Mouse (Mus musculus) lung, postnatal 0 days (tissue): ENCODE results near the gene Dcaf5. TPM values are rescaled to one million over a fixed set of nuclear protein-coding genes. Genes with fewer than 3 reads are reported as not detected.

Source experiments
- ATAC-seq: fragments of 200-750 bp; cut with Nextera tagmentation; 2 replicates; pipeline ENCODE4 v1.8.0; 2017; ENCODE audit warnings: moderate library complexity
- DNase-seq: peaks from one replicate; pipeline ENCODE4 v3.0.0-alpha.2; 2016; ENCODE audit warnings: low spot score
- H3K27ac ChIP-seq: fragments of 300-500 bp; sonication (generic); 2 replicates; pipeline ENCODE4 v1.5.1; 2014; ENCODE audit warnings: antibody characterized with exemption, mild to moderate bottlenecking, low read length, mixed read lengths
- H3K27me3 ChIP-seq: fragments of 300-500 bp; sonication (generic); replicated peaks from 2 replicates; pipeline ENCODE4 v1.6.1; 2014; ENCODE audit warnings: low read length, mixed read lengths; ENCODE audit not compliant: insufficient read depth
- H3K36me3 ChIP-seq: fragments of 300-500 bp; sonication (generic); 2 replicates; pipeline ENCODE4 v1.6.1; 2014; ENCODE audit warnings: low read length, mixed read lengths; ENCODE audit not compliant: insufficient read depth
- H3K4me1 ChIP-seq: fragments of 300-500 bp; sonication (generic); 2 replicates; pipeline ENCODE4 v1.6.1; 2014; ENCODE audit warnings: antibody characterized with exemption, low read depth, low read length, mixed read lengths; ENCODE audit not compliant: insufficient read depth
- H3K4me2 ChIP-seq: fragments of 300-500 bp; sonication (generic); replicated peaks from 2 replicates; pipeline ENCODE4 v1.6.1; 2014; ENCODE audit warnings: low read depth, mild to moderate bottlenecking, low read length, moderate library complexity, mixed read lengths
- H3K4me3 ChIP-seq: fragments of 300-500 bp; sonication (generic); 2 replicates; pipeline ENCODE4 v1.5.1; 2014; ENCODE audit warnings: low read depth, low read length
- H3K9ac ChIP-seq: fragments of 300-500 bp; sonication (generic); replicated peaks from 2 replicates; pipeline ENCODE4 v1.6.1; 2014; ENCODE audit warnings: low read depth, mild to moderate bottlenecking
- H3K9me3 ChIP-seq: fragments of 300-500 bp; sonication (generic); 2 replicates; pipeline ENCODE4 v1.6.1; 2016; ENCODE audit warnings: low read length, mixed read lengths
- CTCF ChIP-seq: IDR thresholded peaks from 2 replicates; pipeline ENCODE4 v1.5.1; 2016; ENCODE audit warnings: antibody characterized with exemption, mild to moderate bottlenecking
- EP300 ChIP-seq: IDR thresholded peaks from 2 replicates; pipeline ENCODE4 v1.6.1; 2016; ENCODE audit warnings: antibody characterized with exemption, mild to moderate bottlenecking, control low read depth
- WGBS: fragments of 180-500 bp; shearing (Covaris S2); extraction: QIAGEN DNeasy Blood & Tissue Kit; methylation state at CpG from one replicate; pipeline ENCODE4 v1.1.7; 2014; 5-methylcytosine and 5-hydroxymethylcytosine counted together
- polyA plus RNA-seq: library from polyadenylated mRNA; unstranded; fragments of >200 nt; fragmentation: Nextera tagmentation; extraction: Ambion mirVana; gene quantifications from 2 replicates; pipeline ENCODE4 v1.2.1, GENCODE M21; 2015

Gene Dcaf5
- polyA plus RNA-seq, 1 experiment from 2014 or later: 8.3 TPM

DNA sequence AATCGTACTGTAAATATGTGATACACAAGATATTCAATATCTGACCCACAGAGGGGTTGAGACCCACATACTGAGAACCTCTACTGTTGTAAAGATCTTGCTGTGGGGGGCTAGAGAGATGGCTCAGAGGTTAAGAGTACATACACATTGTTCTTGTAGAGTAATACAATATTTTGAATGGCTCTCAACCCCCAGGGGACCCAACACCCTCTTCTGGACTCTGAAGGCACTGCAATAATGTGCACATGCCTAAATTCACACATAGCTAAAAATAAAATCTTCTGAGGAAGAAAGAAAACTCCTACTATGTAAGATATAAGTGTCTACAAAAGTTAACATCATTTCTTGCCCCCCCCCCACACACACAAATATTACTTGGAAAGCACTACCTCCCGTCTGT is 4.6 kb upstream of the Dcaf5 start:
- Histone ChIP-seq H3K9me3 (no peaks in the 10 kb centered on the region), H3K9ac (no peak overlapping the region), H3K27me3 (no peaks in the 10 kb centered on the region), H3K36me3 (no peaks in the 10 kb centered on the region), H3K27ac (no peak overlapping the region), H3K4me2 (no peak overlapping the region), H3K4me3 (no peak overlapping the region), H3K4me1 (no peaks in the 10 kb centered on the region)
- DNase-seq (peak; percentile 36), ATAC-seq (no peak)
- 77% methylated on average over 2 of the region's 2 CpGs for WGBS
- peak; percentile 51 for TF ChIP-seq CTCF
- TF ChIP-seq EP300: no peak

DNA sequence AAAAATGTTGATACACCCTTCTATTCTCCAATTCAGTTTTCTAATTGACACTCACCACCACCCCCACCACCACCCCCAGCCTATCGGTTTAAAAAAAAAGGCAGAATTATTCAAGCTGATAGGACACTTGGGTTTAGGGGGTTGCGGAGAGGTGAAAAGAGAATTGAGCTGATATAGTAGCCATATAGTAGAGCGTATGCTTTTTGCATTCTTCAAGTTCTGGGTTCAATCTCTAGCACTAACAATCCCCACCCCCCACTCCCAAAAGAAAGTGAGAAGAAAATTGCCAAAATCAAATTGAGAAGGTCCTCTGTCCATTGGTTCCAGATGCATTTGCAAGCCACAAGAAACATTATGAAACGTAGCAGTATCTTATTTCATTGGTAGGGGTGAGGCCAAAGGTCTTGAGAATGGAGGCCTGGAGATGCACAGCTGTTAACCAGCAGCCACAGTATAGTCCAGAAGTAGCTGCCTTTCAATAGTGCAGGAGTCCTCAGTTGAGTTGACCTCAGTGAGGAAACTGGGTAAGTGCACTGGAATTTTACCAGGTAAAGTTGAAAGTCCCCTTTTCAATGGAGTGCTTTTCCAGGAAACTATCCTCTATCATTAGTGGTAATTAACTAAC is 762 bp upstream of the Dcaf5 start:
- Histone ChIP-seq H3K27me3 (no peaks in the 10 kb centered on the region), H3K36me3 (no peaks in the 10 kb centered on the region), H3K4me3 (peak overlapping the region; percentile 91), H3K4me1 (peaks cover 5% of the 10 kb centered on the region; the same call in 1 of the 2 replicates), H3K9me3 (no peaks in the 10 kb centered on the region), H3K9ac (peak overlapping the region; percentile 88; the same call in 1 of the 2 replicates), H3K27ac (peak overlapping the region; percentile 97), H3K4me2 (peak overlapping the region; percentile 83)
- TF ChIP-seq EP300 (no peak), CTCF (no peak)
- DNase-seq: no peak
- ATAC-seq: no peak
- 49% methylated on average over 4 of the region's 4 CpGs for WGBS

DNA sequence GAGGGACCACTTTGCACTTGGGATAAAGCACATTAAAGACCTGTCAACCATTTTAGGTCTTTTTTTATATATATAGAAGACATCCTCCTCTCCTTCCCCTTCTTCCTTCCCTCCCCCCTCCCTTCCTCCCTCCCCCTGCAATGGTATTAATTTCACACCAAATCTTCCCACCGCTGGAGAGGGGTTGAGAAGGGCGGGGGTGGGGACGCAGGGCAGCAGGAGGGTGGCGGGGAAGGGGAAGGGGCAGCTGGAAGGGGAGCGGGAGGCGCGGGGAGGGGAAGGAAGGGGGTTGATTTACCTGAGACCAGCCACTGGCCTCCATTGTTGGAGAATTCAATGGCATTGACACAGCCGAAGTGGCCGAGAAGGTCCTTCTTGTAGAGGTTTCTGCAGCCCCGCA is 514 bp downstream of the Dcaf5 start:
- TF ChIP-seq EP300: no peak
- TF ChIP-seq CTCF: no peak
- Histone ChIP-seq H3K4me1 (peaks cover 5% of the 10 kb centered on the region; the same call in 1 of the 2 replicates), H3K36me3 (no peaks in the 10 kb centered on the region), H3K27me3 (no peaks in the 10 kb centered on the region), H3K4me3 (peak overlapping the region; percentile 91), H3K27ac (peak overlapping the region; percentile 97), H3K4me2 (peak overlapping the region; percentile 83), H3K9me3 (no peaks in the 10 kb centered on the region), H3K9ac (peak overlapping the region; percentile 88)
- DNase-seq (peak; percentile 65), ATAC-seq (peak; percentile 12)
- 2% methylated on average over 9 of the region's 10 CpGs for WGBS

DNA sequence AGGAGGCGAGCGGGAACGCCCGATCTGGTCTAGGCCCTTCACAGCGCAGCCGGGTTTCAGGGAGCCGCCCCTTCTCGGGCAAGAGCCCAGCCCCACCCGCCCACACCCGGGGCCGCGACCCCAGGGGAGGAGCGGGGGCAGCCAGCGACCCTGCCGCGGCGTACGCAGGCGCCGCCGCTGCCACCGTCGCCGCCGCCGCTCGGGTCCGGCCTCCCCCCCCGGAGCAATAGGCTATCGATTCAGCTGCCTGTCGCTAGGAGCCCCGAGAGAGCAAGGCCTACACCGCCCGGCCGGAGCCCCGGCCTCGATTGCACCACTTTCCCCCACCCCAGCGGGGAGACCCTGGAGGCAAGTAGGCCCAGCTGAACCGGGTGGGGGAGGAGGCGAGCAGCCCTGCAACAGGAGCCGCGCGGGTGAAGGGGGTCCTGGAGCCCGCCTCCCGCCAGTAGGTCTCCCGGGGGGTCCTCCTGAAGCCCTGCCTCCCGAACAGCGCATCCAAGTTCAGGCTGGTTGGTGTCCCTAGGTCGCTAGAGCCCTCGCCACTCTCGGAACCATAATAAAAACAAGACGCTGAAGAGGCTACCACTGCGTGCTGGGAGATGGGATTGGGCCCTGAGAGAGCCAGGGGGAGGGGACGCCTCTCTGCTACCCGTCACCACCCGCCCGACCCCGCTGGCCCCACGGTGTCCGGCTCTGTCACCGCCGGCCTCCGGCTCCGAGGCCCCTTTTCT is 1.3 kb downstream of the Dcaf5 start:
- no peaks in the 10 kb centered on the region for H3K27me3 ChIP-seq
- H3K9me3 ChIP-seq: no peaks in the 10 kb centered on the region
- peaks cover 5% of the 10 kb centered on the region; the same call in 1 of the 2 replicates for H3K4me1 ChIP-seq
- DNase-seq (peak; percentile 82), ATAC-seq (peak; percentile 75)
- H3K27ac ChIP-seq: peak overlapping the region; percentile 97
- WGBS: 1% methylated on average over 26 of the region's 64 CpGs
- H3K36me3 ChIP-seq: no peaks in the 10 kb centered on the region
- H3K4me2 ChIP-seq: peak overlapping the region; percentile 83
- H3K4me3 ChIP-seq: peak overlapping the region; percentile 91
- H3K9ac ChIP-seq: peak overlapping the region; percentile 88
- TF ChIP-seq EP300: no peak
- peak; percentile 44 for TF ChIP-seq CTCF

DNA sequence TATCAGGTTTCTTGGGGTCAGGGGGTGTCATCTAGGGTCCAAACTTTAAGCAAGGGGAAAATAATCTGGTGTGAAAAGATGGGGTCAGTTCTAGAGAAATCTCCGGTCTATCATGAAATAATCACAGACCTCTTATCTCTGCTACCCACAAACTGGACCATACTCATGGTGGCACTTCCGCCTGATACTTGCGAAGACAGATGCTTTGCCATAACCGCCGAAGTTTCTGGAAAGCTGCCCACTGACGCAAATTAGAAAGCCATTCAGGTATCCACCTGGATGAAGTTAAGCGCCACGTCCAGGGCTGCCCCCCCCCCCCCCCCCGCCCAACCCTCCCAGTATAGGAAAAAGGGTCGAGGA is 1.8 kb downstream of the Dcaf5 start:
- WGBS: 2% methylated on average over 9 of the region's 10 CpGs
- Histone ChIP-seq H3K27me3 (no peaks in the 10 kb centered on the region), H3K9ac (peak overlapping the region; percentile 88), H3K4me3 (peak overlapping the region; percentile 91), H3K27ac (peak overlapping the region; percentile 97), H3K4me1 (peaks cover 5% of the 10 kb centered on the region; the same call in 1 of the 2 replicates), H3K4me2 (peak overlapping the region; percentile 83), H3K9me3 (no peaks in the 10 kb centered on the region), H3K36me3 (no peaks in the 10 kb centered on the region)
- DNase-seq (no peak), ATAC-seq (no peak)
- TF ChIP-seq EP300 (no peak), CTCF (no peak)

DNA sequence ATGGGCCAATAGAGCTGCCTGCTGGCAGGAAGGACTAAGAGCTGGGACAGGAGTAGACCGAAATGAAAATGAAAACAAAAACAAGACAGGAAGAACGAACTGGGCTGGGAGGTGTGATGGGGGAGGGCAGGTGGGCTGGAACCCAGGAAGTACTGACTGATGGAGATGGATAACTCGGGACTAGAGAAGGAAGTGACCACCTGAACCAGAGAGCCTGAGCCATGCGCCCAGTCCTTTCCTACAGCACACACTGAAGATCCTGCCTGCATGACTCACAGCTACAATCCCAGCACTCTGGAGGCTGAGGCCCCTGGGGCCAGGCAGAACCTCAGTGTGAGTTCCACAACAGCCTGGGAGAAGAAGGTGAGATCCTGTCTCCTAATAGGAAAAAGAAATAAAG is 3.1 kb downstream of the Dcaf5 start:
- TF ChIP-seq EP300 (no peak), CTCF (no peak)
- ATAC-seq: no peak
- Histone ChIP-seq H3K4me1 (peaks cover 5% of the 10 kb centered on the region; the same call in 1 of the 2 replicates), H3K27me3 (no peaks in the 10 kb centered on the region), H3K27ac (no peak overlapping the region), H3K4me2 (no peak overlapping the region), H3K4me3 (no peak overlapping the region), H3K9me3 (no peaks in the 10 kb centered on the region), H3K36me3 (no peaks in the 10 kb centered on the region), H3K9ac (no peak overlapping the region)
- WGBS: 40% methylated on average over 4 of the region's 4 CpGs
- no peak for DNase-seq
